Mouse (Mus musculus) heart, embryonic 16.5 days (tissue): ENCODE data around the gene Mpst. TPM values are rescaled to one million over a fixed set of nuclear protein-coding genes. Genes with fewer than 3 reads are reported as not detected.
A peak's percentile ranks its signal among the peaks of the same experiment; 100 is the strongest.

ENCODE experiments used
- ATAC-seq: fragments of 200-750 bp; cut with Nextera tagmentation; replicated peaks from 2 replicates; pipeline ENCODE4 v1.8.0; 2017; ENCODE audit warnings: moderate number of reproducible peaks; ENCODE audit not compliant: insufficient read depth, low FRiP score; ENCODE audit errors: extremely low read depth
- H3K27ac ChIP-seq: fragments of 300-500 bp; sonication (generic); 2 replicates; pipeline ENCODE4 v1.5.1; 2014; ENCODE audit warnings: mild to moderate bottlenecking, low read length, control low read depth, moderate library complexity
- H3K27me3 ChIP-seq: fragments of 300-500 bp; sonication (generic); 2 replicates; pipeline ENCODE4 v1.6.1; 2014; ENCODE audit warnings: low read length, mixed read lengths; ENCODE audit not compliant: control insufficient read depth, insufficient read depth
- H3K36me3 ChIP-seq: fragments of 300-500 bp; sonication (generic); 2 replicates; pipeline ENCODE4 v1.6.1; 2014; ENCODE audit not compliant: control insufficient read depth, insufficient read depth
- H3K4me1 ChIP-seq: fragments of 300-500 bp; sonication (generic); 2 replicates; pipeline ENCODE4 v1.6.1; 2014; ENCODE audit warnings: low read length, mixed read lengths; ENCODE audit not compliant: control insufficient read depth, insufficient read depth
- H3K4me2 ChIP-seq: fragments of 300-500 bp; sonication (generic); 2 replicates; pipeline ENCODE4 v1.6.1; 2014; ENCODE audit warnings: low read depth, mild to moderate bottlenecking, control low read depth, low read length
- H3K4me3 ChIP-seq: fragments of 300-500 bp; sonication (generic); 2 replicates; pipeline ENCODE4 v1.5.1; 2014; ENCODE audit warnings: mild to moderate bottlenecking, control low read depth, low read length
- H3K9ac ChIP-seq: fragments of 300-500 bp; sonication (generic); 2 replicates; pipeline ENCODE4 v1.6.1; 2014; ENCODE audit warnings: low read length, control low read depth
- H3K9me3 ChIP-seq: fragments of 300-500 bp; sonication (generic); replicated peaks from 2 replicates; pipeline ENCODE4 v1.6.1; 2016; ENCODE audit warnings: low read length; ENCODE audit not compliant: control insufficient read depth
- WGBS: fragments of 180-500 bp; shearing (Covaris S2); extraction: QIAGEN DNeasy Blood & Tissue Kit; methylation state at CpG from one replicate; pipeline ENCODE4 v1.1.7; 2014; 5-methylcytosine and 5-hydroxymethylcytosine counted together
- polyA plus RNA-seq: library from polyadenylated mRNA; unstranded; fragments of >200 nt; fragmentation: Nextera tagmentation; extraction: Ambion mirVana; gene quantifications from 2 replicates; pipeline ENCODE4 v1.2.1, GENCODE M21; 2015

The Mpst gene
- polyA plus RNA-seq, 1 experiment from 2014 or later, result 2.1 TPM

- Histone ChIP-seq H3K27me3 (0 out of 2 replicates have a peak, but pooled peaks cover 3% of the 10 kb centered on the region), H3K9me3 (no peaks in the 10 kb centered on the region), H3K9ac (peak overlapping the region; percentile 67), H3K27ac (peak overlapping the region; percentile 82), H3K4me2 (peak overlapping the region; percentile 72), H3K4me3 (peak overlapping the region; percentile 47), H3K36me3 (no peaks in the 10 kb centered on the region), H3K4me1 (peaks cover 24% of the 10 kb centered on the region)
- peak; percentile 35 for ATAC-seq
- 17% methylated on average over 23 of the region's 23 CpGs for WGBS
Observed at GRCm38 (mm10) chr15:78437237-78438017, 31.2 kb downstream of the Mpst start.

GRCm38 (mm10) chr15:78438018-78438394 lies 31.8 kb downstream of the Mpst start:
- H3K27ac ChIP-seq, result peak overlapping the region; percentile 82
- no peak for ATAC-seq
- peaks cover 24% of the 10 kb centered on the region for H3K4me1 ChIP-seq
- H3K4me2 ChIP-seq, result peak overlapping the region; percentile 72; the same call in 1 of the 2 replicates
- H3K9ac ChIP-seq, result peak overlapping the region; percentile 35; the same call in 1 of the 2 replicates
- H3K4me3 ChIP-seq, result no peak overlapping the region
- H3K36me3 ChIP-seq, result no peaks in the 10 kb centered on the region
- WGBS, result 47% methylated on average over 4 of the region's 4 CpGs
- peaks cover 3% of the 10 kb centered on the region; the same call in 1 of the 2 replicates for H3K27me3 ChIP-seq
- H3K9me3 ChIP-seq, result no peaks in the 10 kb centered on the region

- WGBS, result 66% methylated on average over 8 of the region's 8 CpGs
- ATAC-seq, result no peak
Observed at GRCm38 (mm10) chr15:78438505-78438904, 32.3 kb downstream of the Mpst start.

GRCm38 (mm10) chr15:78438973-78439372 lies 32.8 kb downstream of the Mpst start:
- Histone ChIP-seq H3K4me1 (peaks cover 24% of the 10 kb centered on the region), H3K27me3 (peaks cover 3% of the 10 kb centered on the region; the same call in 1 of the 2 replicates), H3K4me2 (no peak overlapping the region), H3K36me3 (no peaks in the 10 kb centered on the region), H3K9ac (no peak overlapping the region), H3K4me3 (no peak overlapping the region), H3K9me3 (no peaks in the 10 kb centered on the region), H3K27ac (no peak overlapping the region)
- ATAC-seq, result no peak
- WGBS, result 72% methylated on average over 9 of the region's 9 CpGs

More at GRCm38 (mm10) chr15:78438505-78438904, 32.3 kb downstream of the Mpst start:
- peaks cover 3% of the 10 kb centered on the region; the same call in 1 of the 2 replicates for H3K27me3 ChIP-seq
- no peaks in the 10 kb centered on the region for H3K36me3 ChIP-seq
- no peak overlapping the region for H3K27ac ChIP-seq
- H3K4me3 ChIP-seq, result no peak overlapping the region
- H3K9ac ChIP-seq, result no peak overlapping the region
- no peak overlapping the region for H3K4me2 ChIP-seq
- H3K9me3 ChIP-seq, result no peaks in the 10 kb centered on the region
- peaks cover 24% of the 10 kb centered on the region for H3K4me1 ChIP-seq

- WGBS, result 87% methylated on average over 19 of the region's 19 CpGs
- Histone ChIP-seq H3K4me2 (no peak overlapping the region), H3K4me3 (no peak overlapping the region), H3K9ac (no peak overlapping the region), H3K36me3 (no peaks in the 10 kb centered on the region), H3K9me3 (no peaks in the 10 kb centered on the region), H3K4me1 (peaks cover 20% of the 10 kb centered on the region), H3K27me3 (no peaks in the 10 kb centered on the region; the same call in 1 of the 2 replicates), H3K27ac (no peak overlapping the region)
- ATAC-seq, result no peak
Observed at GRCm38 (mm10) chr15:78442231-78442630, 36.0 kb downstream of the Mpst start.

GRCm38 (mm10) chr15:78443857-78444256 lies 37.6 kb downstream of the Mpst start:
- Histone ChIP-seq H3K27me3 (no peaks in the 10 kb centered on the region; the same call in 1 of the 2 replicates), H3K4me2 (no peak overlapping the region), H3K36me3 (no peaks in the 10 kb centered on the region), H3K4me1 (peaks cover 17% of the 10 kb centered on the region), H3K27ac (no peak overlapping the region), H3K9me3 (no peaks in the 10 kb centered on the region), H3K4me3 (no peak overlapping the region), H3K9ac (no peak overlapping the region)
- no peak for ATAC-seq
- WGBS, result 50% methylated on average over 6 of the region's 6 CpGs

- H3K27me3 ChIP-seq, result no peaks in the 10 kb centered on the region; the same call in 1 of the 2 replicates
- ATAC-seq, result no peak
- H3K9me3 ChIP-seq, result no peaks in the 10 kb centered on the region
- no peak overlapping the region for H3K4me2 ChIP-seq
- H3K27ac ChIP-seq, result peak overlapping the region; percentile 48
- no peak overlapping the region for H3K4me3 ChIP-seq
- no peaks in the 10 kb centered on the region for H3K36me3 ChIP-seq
- peaks cover 21% of the 10 kb centered on the region for H3K4me1 ChIP-seq
- H3K9ac ChIP-seq, result peak overlapping the region; percentile 25
- WGBS, result 39% methylated on average over 7 of the region's 7 CpGs
Observed at GRCm38 (mm10) chr15:78447121-78447520, 40.9 kb downstream of the Mpst start.

GRCm38 (mm10) chr15:78447746-78448535 lies 41.7 kb downstream of the Mpst start:
- ATAC-seq, result peak; percentile 56; the same call in 1 of the 2 replicates
- Histone ChIP-seq H3K9me3 (no peaks in the 10 kb centered on the region), H3K36me3 (no peaks in the 10 kb centered on the region), H3K4me3 (peak overlapping the region; percentile 43), H3K4me2 (peak overlapping the region; percentile 81), H3K27me3 (no peaks in the 10 kb centered on the region; the same call in 1 of the 2 replicates), H3K27ac (peak overlapping the region; percentile 90), H3K9ac (peak overlapping the region; percentile 73), H3K4me1 (peaks cover 21% of the 10 kb centered on the region)
- under 1% methylated on average over 22 of the region's 22 CpGs for WGBS
